Mouse (Mus musculus): Measurements from ENCODE around the gene Dmc1.

Gene Dmc1

GRCm38 (mm10) chr15:79604990-79605665 lies at the start of gene Dmc1:
TSS of gene Dmc1 (minus strand) at chr15:79605109.
- DNase-seq (ENCODE audit: low spot score), result no peak

GRCm38 (mm10) chr15:79651481-79651880 lies 46.6 kb upstream of the Dmc1 start:
- no peak for DNase-seq (ENCODE audit: low spot score)

GRCm38 (mm10) chr15:79650569-79650968 lies 45.7 kb upstream of the Dmc1 start:
- no peak for DNase-seq (ENCODE audit: low spot score)

DNA sequence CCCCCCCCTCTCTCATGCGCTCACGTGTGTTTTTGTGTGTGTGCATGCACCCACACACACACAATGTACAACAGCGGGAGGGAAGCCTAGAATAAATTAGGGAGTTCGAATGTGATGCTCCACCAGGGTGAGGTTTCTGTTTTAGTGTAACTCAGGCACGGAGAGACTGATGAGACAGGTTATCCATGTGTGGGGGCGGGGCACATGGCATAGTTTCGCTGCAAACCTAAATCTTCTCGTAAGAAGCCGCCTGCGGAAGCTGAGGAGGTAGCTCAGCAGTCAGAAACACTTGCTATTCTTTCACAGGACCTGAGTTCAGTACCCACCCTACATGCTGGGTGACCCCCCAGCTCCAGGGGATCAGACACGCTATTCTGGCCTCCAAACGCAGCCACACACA lies 43.2 kb upstream of the Dmc1 start:
- no peak for DNase-seq (ENCODE audit: low spot score)

GRCm38 (mm10) chr15:79645483-79645882 lies 40.6 kb upstream of the Dmc1 start:
- DNase-seq (ENCODE audit: low spot score), result no peak

GRCm38 (mm10) chr15:79641135-79641817 lies 36.4 kb upstream of the Dmc1 start:
- no peak for DNase-seq (ENCODE audit: low spot score)

DNA sequence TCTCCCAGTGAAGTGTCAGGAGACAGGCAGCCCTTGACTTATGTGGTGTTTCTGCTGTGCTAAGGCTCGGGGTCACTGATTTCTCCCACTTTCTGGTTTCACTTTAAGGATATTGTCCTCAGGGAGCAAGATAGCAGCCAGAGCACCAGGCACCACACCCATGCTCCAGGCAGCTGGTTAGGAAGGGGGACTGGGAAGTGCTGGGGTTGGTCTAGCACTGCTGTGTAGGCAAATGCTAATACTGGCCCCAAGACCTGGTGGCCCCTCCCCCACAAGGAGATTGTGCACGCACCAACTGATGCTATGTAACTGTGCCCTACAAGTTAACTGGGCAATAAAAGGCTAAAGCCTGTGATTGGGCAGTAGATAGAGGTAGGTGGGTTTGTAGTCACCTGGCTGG lies 25.6 kb upstream of the Dmc1 start:
- DNase-seq (ENCODE audit: low spot score), result no peak

DNA sequence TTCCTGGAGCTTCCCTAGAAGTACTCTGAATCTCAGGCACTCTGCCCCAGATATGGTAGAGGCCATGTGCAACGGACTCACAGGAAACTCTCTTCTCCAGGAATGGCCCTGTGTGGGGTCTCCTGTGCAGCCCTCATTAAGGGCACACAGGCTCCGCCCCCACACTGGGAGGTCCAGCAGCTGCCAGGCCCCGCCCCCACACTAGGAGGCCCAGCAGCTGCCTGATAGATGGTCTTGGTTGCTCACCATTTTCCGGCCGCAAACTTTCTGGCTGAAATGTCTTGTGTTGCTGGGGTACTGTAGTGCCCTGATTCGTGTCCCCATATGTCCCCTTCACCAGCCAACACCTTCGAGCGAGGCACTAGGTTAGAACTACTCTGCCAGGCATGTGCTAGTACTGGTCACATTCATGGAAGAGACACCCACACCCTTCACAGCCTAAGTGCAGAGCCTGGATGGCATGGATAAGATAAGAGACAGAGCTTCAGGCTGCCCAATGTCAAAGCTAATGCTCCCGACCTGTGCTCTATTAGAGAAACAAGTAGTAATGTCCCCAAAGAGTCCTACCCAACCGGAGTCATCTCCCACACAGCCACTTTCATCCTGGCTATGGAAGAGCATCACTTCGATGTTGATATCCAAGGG lies 15.0 kb upstream of the Dmc1 start:
- DNase-seq (ENCODE audit: low spot score), result peak; percentile 5

- DNase-seq (ENCODE audit: low spot score), result no peak
Observed at GRCm38 (mm10) chr15:79618456-79618855, 13.5 kb upstream of the Dmc1 start.

- no peak for DNase-seq (ENCODE audit: low spot score)
Observed at GRCm38 (mm10) chr15:79617135-79617534, 12.2 kb upstream of the Dmc1 start.

DNA sequence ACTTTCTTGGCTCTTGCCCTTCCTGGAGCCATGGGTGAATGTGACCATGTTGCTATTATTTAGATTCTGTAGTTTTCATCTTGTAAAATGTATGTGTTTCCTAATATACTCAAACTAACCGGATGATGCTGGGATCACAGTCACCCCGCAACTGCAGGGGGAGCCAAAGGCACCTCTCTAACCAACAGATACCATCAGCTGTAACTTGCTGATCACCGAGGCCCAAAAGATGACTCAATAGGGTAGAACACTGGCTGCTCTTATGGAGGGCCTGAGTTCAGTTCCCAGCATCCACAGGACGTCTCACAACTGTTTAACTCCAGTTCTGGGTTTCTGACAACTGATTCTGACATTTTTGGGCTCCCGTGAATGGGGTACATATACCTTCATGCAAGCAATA lies 11.8 kb upstream of the Dmc1 start:
- no peak for DNase-seq (ENCODE audit: low spot score)

DNA sequence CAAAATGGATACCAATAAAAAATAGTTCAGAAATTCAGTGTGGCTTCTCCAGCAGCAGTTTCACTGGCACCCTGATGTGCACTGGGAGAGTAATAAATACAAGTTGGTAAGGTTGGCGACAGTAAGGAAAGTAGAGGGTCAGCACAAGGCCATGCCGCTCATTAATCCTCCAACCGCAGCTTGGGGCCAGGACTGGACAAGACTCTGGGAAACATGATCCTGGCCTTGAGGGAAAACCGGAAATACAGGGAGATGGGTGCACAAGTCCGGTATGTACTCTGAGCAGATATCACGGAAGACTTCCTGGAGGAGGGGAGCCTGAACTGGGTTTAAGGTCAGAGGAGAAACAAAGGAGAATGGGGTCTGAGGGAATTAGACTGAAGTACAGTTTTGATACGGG lies 10.6 kb upstream of the Dmc1 start:
- no peak for DNase-seq (ENCODE audit: low spot score)

- DNase-seq (ENCODE audit: low spot score), result no peak
Observed at GRCm38 (mm10) chr15:79609226-79609625, 4.3 kb upstream of the Dmc1 start.

GRCm38 (mm10) chr15:79608214-79608613 lies 3.3 kb upstream of the Dmc1 start:
- DNase-seq (ENCODE audit: low spot score), result peak; percentile 4

GRCm38 (mm10) chr15:79607757-79608156 lies 2.8 kb upstream of the Dmc1 start:
- peak; percentile 44 for DNase-seq (ENCODE audit: low spot score)

DNA sequence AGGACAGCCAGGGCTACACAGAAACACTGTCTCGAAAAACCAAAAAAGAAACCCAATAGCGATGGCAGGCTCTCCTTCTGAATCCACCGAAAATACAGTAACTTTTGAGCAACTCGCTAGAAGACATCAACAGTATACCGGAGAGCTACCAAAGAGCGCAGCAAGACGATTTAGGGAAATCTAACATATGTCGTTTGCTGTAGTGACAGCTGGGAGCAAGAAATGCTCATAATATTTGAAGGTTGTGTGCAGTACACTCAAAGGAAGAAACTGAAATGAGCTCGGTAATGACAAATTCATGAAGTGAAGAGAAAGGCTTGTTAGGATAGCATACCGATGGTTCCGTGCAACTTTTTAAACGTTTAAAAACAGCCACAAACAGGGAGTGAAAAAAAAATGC lies 1.3 kb upstream of the Dmc1 start:
- no peak for DNase-seq (ENCODE audit: low spot score)

DNA sequence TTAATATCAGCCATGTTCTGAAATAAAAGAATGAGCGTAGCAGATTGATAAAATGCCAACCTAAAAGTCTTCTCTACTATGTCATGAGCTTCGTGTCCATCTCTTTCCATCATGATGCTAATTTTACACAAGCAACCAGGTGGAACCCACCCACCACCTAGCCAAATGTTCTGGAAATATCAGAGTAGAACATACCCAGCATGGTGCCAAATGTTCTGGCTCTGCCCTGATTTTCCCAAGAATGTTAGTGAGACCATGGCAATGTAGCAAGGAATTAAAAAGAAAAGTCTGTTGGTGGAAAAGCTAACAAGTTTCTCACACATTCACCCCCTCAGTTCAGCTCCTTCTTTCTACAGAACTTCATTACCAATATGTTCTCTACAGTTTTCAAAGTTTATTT lies 4.7 kb downstream of the Dmc1 start:
- DNase-seq (ENCODE audit: low spot score), result no peak

- DNase-seq (ENCODE audit: low spot score), result no peak
Observed at GRCm38 (mm10) chr15:79598715-79599114, 6.2 kb downstream of the Dmc1 start.

DNA sequence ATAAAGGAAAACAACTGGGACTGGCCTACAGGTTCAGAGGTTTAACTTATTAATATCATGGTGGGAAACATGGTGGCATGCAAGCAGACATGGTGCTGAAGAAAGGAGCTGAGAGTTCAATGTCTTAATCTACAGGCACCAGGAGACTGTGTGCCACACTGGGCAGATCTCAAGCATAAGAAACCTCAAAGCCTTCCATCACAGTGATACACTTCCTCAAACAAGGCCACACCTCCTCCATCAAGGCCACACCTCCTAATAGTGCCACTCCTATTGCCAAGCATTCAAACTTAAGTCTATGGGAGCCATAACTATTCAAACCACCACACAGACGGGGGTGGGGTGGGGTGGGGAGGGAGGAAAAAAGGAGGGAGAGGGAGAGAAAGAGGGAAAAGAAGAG lies 23.3 kb downstream of the Dmc1 start:
- no peak for DNase-seq (ENCODE audit: low spot score)

GRCm38 (mm10) chr15:79577671-79578426 lies 27.1 kb downstream of the Dmc1 start:
- DNase-seq (ENCODE audit: low spot score), result no peak

DNA sequence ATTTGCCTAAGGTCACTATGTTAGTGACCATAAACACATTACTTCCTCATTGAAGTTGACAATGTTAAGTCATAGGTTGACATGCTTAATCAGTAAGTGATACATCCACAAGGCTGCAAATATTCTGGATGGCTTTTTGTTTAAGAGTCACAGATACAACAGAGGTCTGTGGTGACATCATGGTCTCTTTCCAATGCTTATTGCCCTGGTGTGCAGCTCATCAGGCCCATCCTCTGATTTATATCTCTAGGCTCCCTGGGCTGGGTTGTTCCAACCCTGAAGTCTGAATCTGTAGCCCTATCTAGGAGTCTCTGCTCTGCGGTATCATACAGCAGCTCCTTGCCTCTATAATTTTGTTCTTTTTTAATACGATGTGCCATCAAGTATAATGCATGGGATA lies 28.0 kb downstream of the Dmc1 start:
- no peak for DNase-seq (ENCODE audit: low spot score)

DNA sequence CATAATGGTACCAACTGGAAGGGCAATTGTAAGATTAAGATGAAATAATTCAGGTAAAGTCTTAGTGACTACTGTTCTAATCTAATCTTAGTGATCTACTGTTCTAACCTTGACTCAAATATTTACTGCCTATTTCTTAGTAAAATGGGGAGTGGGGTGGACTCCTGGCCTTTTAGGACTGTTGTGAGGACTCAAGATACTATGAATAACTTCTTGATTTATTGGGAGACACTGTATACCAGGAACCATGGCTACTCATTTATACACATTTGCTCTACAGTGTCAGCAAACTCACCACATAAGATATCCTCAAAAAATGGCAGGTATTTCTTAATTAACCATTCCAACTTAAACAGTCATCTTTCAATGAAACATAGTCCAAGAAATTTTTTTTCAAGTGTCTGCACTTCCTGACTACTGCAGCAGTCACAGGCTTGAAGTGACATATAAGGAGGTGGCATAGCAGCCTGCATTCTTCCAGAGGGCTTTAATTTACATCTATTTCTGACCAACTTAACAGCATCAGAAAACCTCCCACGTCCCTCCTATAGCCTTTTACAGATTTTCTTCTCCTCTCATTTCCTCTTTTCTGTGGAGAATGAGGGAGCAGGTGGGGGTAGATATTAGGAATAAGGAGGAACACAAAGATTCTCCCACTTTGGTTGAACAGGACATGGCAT lies 29.2 kb downstream of the Dmc1 start:
- no peak for DNase-seq (ENCODE audit: low spot score)

All from adipocyte (in vitro differentiated cells).